ENCODE assay signal across 21 mouse cellular contexts in the genomic region with DNA sequence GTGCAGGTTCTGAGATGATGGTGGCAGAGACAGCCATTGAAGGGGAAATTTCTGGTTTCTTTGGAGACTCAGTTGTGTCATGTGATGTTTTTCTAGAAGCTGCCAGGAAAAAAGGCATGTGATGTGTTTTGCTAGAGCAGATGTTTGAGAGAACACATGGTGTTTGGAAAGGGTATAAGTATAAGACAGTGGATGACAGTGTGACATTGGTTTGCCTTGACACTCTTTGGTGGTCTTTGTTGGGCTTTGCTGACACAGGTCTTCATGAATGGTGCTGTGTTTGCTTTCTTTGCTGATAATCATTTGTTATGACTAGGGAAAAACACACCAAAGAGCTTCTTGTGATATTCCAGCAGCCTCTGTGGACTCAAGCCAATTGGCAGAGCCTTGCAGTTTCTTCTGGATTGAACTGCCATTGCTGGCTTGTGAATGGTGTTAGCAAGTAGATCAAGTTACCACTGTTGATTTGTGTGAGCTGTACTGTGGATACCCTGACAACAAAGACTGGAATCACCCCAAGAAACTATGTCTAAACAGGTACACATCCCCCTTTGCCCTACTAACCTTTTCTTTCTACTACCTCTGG. TPM values are rescaled to one million over a fixed set of nuclear protein-coding genes. Genes with fewer than 3 reads are reported as not detected.
DNase-seq lines count a peak whose midpoint lies in the region; ATAC-seq and TF ChIP-seq lines count a peak whose summit lies in the region.
"Had no signal": no experiment of that assay in that cellular context is flagged by ENCODE, and none has a peak within 500 bp of the region (broad histone marks: within the 10 kb centered on the region; RNA-seq: fewer than 3 reads in every experiment).

No protein-coding gene starts in this region.

- H3K9ac ChIP-seq in liver, adult 2 months (ENCODE audit: low read depth, low read length): no peak overlapping the region
- H3K9ac ChIP-seq in liver, embryonic 12.5 days: no peak overlapping the region
- no peak overlapping the region for H3K9ac ChIP-seq in lung, postnatal 0 days (replicated peaks; ENCODE audit: low read depth)
- H3K9ac ChIP-seq: embryonic facial prominence, embryonic 13.5 days; forebrain, embryonic 15.5 days; heart, embryonic 15.5 days; hindbrain, embryonic 15.5 days had no signal

- TF ChIP-seq EP300 in lung, postnatal 0 days (IDR thresholded peaks at IDR 0.05): no peak

- H3K4me2 ChIP-seq in liver, embryonic 12.5 days: no peak overlapping the region
- no peak overlapping the region for H3K4me2 ChIP-seq in lung, postnatal 0 days (replicated peaks; ENCODE audit: low read depth, low read length)
- H3K4me2 ChIP-seq: embryonic facial prominence, embryonic 13.5 days; forebrain, embryonic 15.5 days; heart, embryonic 11.5 days; heart, embryonic 15.5 days; hindbrain, embryonic 15.5 days had no signal

- no peaks in the 10 kb centered on the region for H3K36me3 ChIP-seq in liver, adult 2 months (ENCODE audit: control insufficient read depth, insufficient read depth, low read length)
- H3K36me3 ChIP-seq in liver, embryonic 12.5 days: no peaks in the 10 kb centered on the region
- no peaks in the 10 kb centered on the region for H3K36me3 ChIP-seq in lung, postnatal 0 days (ENCODE audit: insufficient read depth, low read length)
- H3K36me3 ChIP-seq: embryonic facial prominence, embryonic 13.5 days; forebrain, embryonic 15.5 days; heart, embryonic 15.5 days; hindbrain, embryonic 15.5 days had no signal

- no peaks in the 10 kb centered on the region for H3K79me2 ChIP-seq in liver, adult 2 months (ENCODE audit: control insufficient read depth, insufficient read depth, low read length)

- peak; percentile 21 for DNase-seq in gastrocnemius, postnatal 10 days
- no peak for DNase-seq in gastrocnemius, adult 8-10 months (ENCODE audit: low spot score in 2 of 2)
- DNase-seq in liver, adult 2 months (ENCODE audit: extremely low read depth, low read depth, low spot score): peak; percentile 22
- peak; percentile 32 for DNase-seq in lung, postnatal 10 days
- DNase-seq in lung, postnatal 0 days (ENCODE audit: low spot score): no peak
- DNase-seq in adipocyte (ENCODE audit: low spot score): peak; percentile 79
- no peak for DNase-seq in liver
- DNase-seq: adrenal gland, postnatal 10 days; cerebellum, adult 11-12 months; cerebellum, adult 9-10 months; cerebellum, postnatal 25 days; gastrocnemius, postnatal 25 days; heart, postnatal 14 days had no signal

- TF ChIP-seq CTCF in liver, adult 2 months (IDR thresholded peaks at IDR 0.05; ENCODE audit: low read depth, low read length): no peak
- no peak for TF ChIP-seq CTCF in lung, postnatal 0 days (IDR thresholded peaks at IDR 0.05)

- TF ChIP-seq POLR2A in liver, adult 2 months (IDR thresholded peaks at IDR 0.05; ENCODE audit: extremely low read depth, insufficient read depth, low read length): no peak

- H3K4me1 ChIP-seq in liver, adult 2 months (ENCODE audit: control insufficient read depth, insufficient read depth, low read length): no peaks in the 10 kb centered on the region
- no peaks in the 10 kb centered on the region for H3K4me1 ChIP-seq in liver, embryonic 12.5 days
- no peaks in the 10 kb centered on the region for H3K4me1 ChIP-seq in lung, postnatal 0 days (ENCODE audit: insufficient read depth, low read depth, low read length)
- H3K4me1 ChIP-seq: forebrain, embryonic 15.5 days; heart, embryonic 15.5 days; hindbrain, embryonic 15.5 days had no signal

- ATAC-seq in liver, embryonic 12.5 days: no peak
- no peak for ATAC-seq in lung, postnatal 0 days
- ATAC-seq: forebrain, embryonic 15.5 days; intestine, embryonic 16.5 days had no signal

- no peak overlapping the region for H3K27ac ChIP-seq in liver, adult 2 months (replicated peaks; ENCODE audit: insufficient read depth, low read depth, low read length)
- no peak overlapping the region for H3K27ac ChIP-seq in liver, embryonic 12.5 days
- no peak overlapping the region for H3K27ac ChIP-seq in lung, postnatal 0 days (ENCODE audit: low read length)
- H3K27ac ChIP-seq: embryonic facial prominence, embryonic 13.5 days; forebrain, embryonic 15.5 days; heart, embryonic 15.5 days; hindbrain, embryonic 15.5 days had no signal

- no peaks in the 10 kb centered on the region for H3K9me3 ChIP-seq in liver, embryonic 12.5 days (replicated peaks)
- no peaks in the 10 kb centered on the region for H3K9me3 ChIP-seq in lung, postnatal 0 days (ENCODE audit: low read length)
- H3K9me3 ChIP-seq: embryonic facial prominence, embryonic 13.5 days; forebrain, embryonic 15.5 days; heart, embryonic 15.5 days; hindbrain, embryonic 15.5 days had no signal

- H3K4me3 ChIP-seq in liver, adult 2 months (ENCODE audit: insufficient read depth, low read depth, low read length): no peak overlapping the region
- no peak overlapping the region for H3K4me3 ChIP-seq in liver, embryonic 12.5 days
- H3K4me3 ChIP-seq in lung, postnatal 0 days (ENCODE audit: low read depth, low read length): no peak overlapping the region
- H3K4me3 ChIP-seq: embryonic facial prominence, embryonic 13.5 days; forebrain, embryonic 15.5 days; heart, embryonic 15.5 days; hindbrain, embryonic 15.5 days had no signal

- no peaks in the 10 kb centered on the region for H3K27me3 ChIP-seq in liver, adult 2 months (ENCODE audit: control insufficient read depth, insufficient read depth, low read length)
- H3K27me3 ChIP-seq in liver, embryonic 12.5 days (replicated peaks): 0 out of 2 replicates have a peak, but pooled peaks cover 3% of the 10 kb centered on the region
- H3K27me3 ChIP-seq in lung, postnatal 0 days (replicated peaks; ENCODE audit: insufficient read depth, low read length): no peaks in the 10 kb centered on the region
- H3K27me3 ChIP-seq: embryonic facial prominence, embryonic 13.5 days; forebrain, embryonic 15.5 days; heart, embryonic 15.5 days; hindbrain, embryonic 15.5 days had no signal

RNA-seq across cellular contexts. Expression of gene Ccng2, which starts 10.1 kb away (rescaled TPM):
- 10 to 100 TPM; 16.9 to 18.2 TPM for total RNA-seq in gastrocnemius, postnatal 10 days (2021)
- 10 to 100 TPM; 10.1 to 13.5 (median 12.2) TPM for total RNA-seq in gastrocnemius, adult 8-10 months (2022)
- total RNA-seq in liver, adult 2 months (2014; rRNA removed): 14.5 and 16.1 TPM in 2 replicates
- 9.2 and 11.7 TPM in 2 replicates for polyA plus RNA-seq in liver, adult 2 months (2012; rRNA removed)
- 16.8 and 17.3 TPM in 2 replicates for polyA plus RNA-seq in liver, embryonic 12.5 days (2016; fragmentation: Nextera tagmentation; extraction: Ambion mirVana)
- polyA plus RNA-seq in lung, postnatal 0 days (2015; fragmentation: Nextera tagmentation; extraction: Ambion mirVana): 50.2 and 51.2 TPM in 2 replicates

RNA-seq across cellular contexts. Expression of gene 2010109A12Rik, which starts 50.6 kb away (rescaled TPM):
- under 1 TPM in 1 of 2 experiments, not detected in 1; 0.50 TPM for total RNA-seq in gastrocnemius, postnatal 10 days (2021)
- not detected for total RNA-seq in gastrocnemius, adult 8-10 months (2022)
- 0.13 and 0.28 TPM in 2 replicates for total RNA-seq in liver, adult 2 months (2014; rRNA removed)
- polyA plus RNA-seq in liver, adult 2 months (2012; rRNA removed): not detected in 2 replicates
- 1.2 and 1.3 TPM in 2 replicates for polyA plus RNA-seq in liver, embryonic 12.5 days (2016; fragmentation: Nextera tagmentation; extraction: Ambion mirVana)
- polyA plus RNA-seq in lung, postnatal 0 days (2015; fragmentation: Nextera tagmentation; extraction: Ambion mirVana): 2.4 and 3.2 TPM in 2 replicates
- polyA plus RNA-seq: cortical plate, adult 2 months had no signal

RNA-seq across cellular contexts. Expression of gene Ccni, which starts 50.6 kb away (rescaled TPM):
- 100 to 1,000 TPM; 117 to 125 TPM for total RNA-seq in gastrocnemius, postnatal 10 days (2021)
- 10 to 100 TPM; 58.7 to 80.0 (median 65.4) TPM for total RNA-seq in gastrocnemius, adult 8-10 months (2022)
- 68.0 and 77.9 TPM in 2 replicates for total RNA-seq in liver, adult 2 months (2014; rRNA removed)
- polyA plus RNA-seq in liver, adult 2 months (2012; rRNA removed): 56.4 and 70.4 TPM in 2 replicates
- polyA plus RNA-seq in liver, embryonic 12.5 days (2016; fragmentation: Nextera tagmentation; extraction: Ambion mirVana): 50.1 and 60.9 TPM in 2 replicates
- polyA plus RNA-seq in lung, postnatal 0 days (2015; fragmentation: Nextera tagmentation; extraction: Ambion mirVana): 81.3 and 92.2 TPM in 2 replicates

Comparison
In these comparisons a context has a peak if more than half of its experiments do, and no peak if none do; other contexts are left out.
1. DNase-seq: peak in gastrocnemius, postnatal 10 days (single experiment), liver, adult 2 months (single experiment), lung, postnatal 10 days (single experiment) and adipocyte (single experiment); none in gastrocnemius, adult 8-10 months (0 of 2), lung, postnatal 0 days (single experiment) and liver (single experiment).